Mouse (Mus musculus) forebrain, embryonic 11.5 days (tissue): ENCODE results near the gene Clmp. TPM values are rescaled to one million over a fixed set of nuclear protein-coding genes. Genes with fewer than 3 reads are reported as not detected.

Experiments
- ATAC-seq: fragments of 200-750 bp; cut with Nextera tagmentation; replicated peaks from 2 replicates; pipeline ENCODE4 v1.8.0; 2017; ENCODE audit warnings: moderate TSS enrichment; ENCODE audit not compliant: low FRiP score
- DNase-seq: peaks from one replicate; pipeline ENCODE4 v3.0.0-alpha.2; 2017; ENCODE audit warnings: low spot score
- H3K27ac ChIP-seq: fragments of 300-500 bp; sonication (generic); 2 replicates; pipeline ENCODE4 v1.5.1; 2014; ENCODE audit warnings: low read depth, low read length
- H3K27me3 ChIP-seq: fragments of 300-500 bp; sonication (generic); 2 replicates; pipeline ENCODE4 v1.6.1; 2014; ENCODE audit warnings: mild to moderate bottlenecking, low read length, mixed read lengths; ENCODE audit not compliant: control insufficient read depth, insufficient read depth
- H3K36me3 ChIP-seq: fragments of 300-500 bp; sonication (generic); 2 replicates; pipeline ENCODE4 v1.6.1; 2014; ENCODE audit warnings: mild to moderate bottlenecking, low read length, moderate library complexity, mixed read lengths; ENCODE audit not compliant: control insufficient read depth, insufficient read depth
- H3K4me1 ChIP-seq: fragments of 300-500 bp; sonication (generic); replicated peaks from 2 replicates; pipeline ENCODE4 v1.6.1; 2014; ENCODE audit warnings: low read length, mixed read lengths; ENCODE audit not compliant: control insufficient read depth, insufficient read depth
- H3K4me2 ChIP-seq: fragments of 300-500 bp; sonication (generic); 2 replicates; pipeline ENCODE4 v1.6.1; 2014; ENCODE audit warnings: low read depth, mild to moderate bottlenecking, low read length, moderate library complexity, mixed read lengths; ENCODE audit not compliant: severe bottlenecking
- H3K4me3 ChIP-seq: fragments of 300-500 bp; sonication (generic); 2 replicates; pipeline ENCODE4 v1.5.1; 2014; ENCODE audit warnings: low read depth, low read length
- H3K9ac ChIP-seq: fragments of 300-500 bp; sonication (generic); 2 replicates; pipeline ENCODE4 v1.6.1; 2014; ENCODE audit warnings: low read length
- H3K9me3 ChIP-seq: fragments of 300-500 bp; sonication (generic); 2 replicates; pipeline ENCODE4 v1.6.1; 2016; ENCODE audit warnings: low read length, mixed read lengths; ENCODE audit not compliant: control insufficient read depth
- WGBS: fragments of 180-500 bp; shearing (Covaris S2); extraction: QIAGEN DNeasy Blood & Tissue Kit; methylation state at CpG from one replicate; pipeline ENCODE4 v1.1.7; 2014; 5-methylcytosine and 5-hydroxymethylcytosine counted together
- polyA plus RNA-seq: library from polyadenylated mRNA; unstranded; fragments of >200 nt; fragmentation: Nextera tagmentation; extraction: Ambion mirVana; gene quantifications from 2 replicates; pipeline ENCODE4 v1.2.1, GENCODE M21; 2014

Gene Clmp
- polyA plus RNA-seq, 1 experiment from 2014 or later, result 23.3 TPM

- no peak overlapping the region for H3K4me2 ChIP-seq
- H3K36me3 ChIP-seq, result no peaks in the 10 kb centered on the region
- WGBS, result 29% methylated on average over 7 of the region's 7 CpGs
- H3K9ac ChIP-seq, result no peak overlapping the region
- H3K9me3 ChIP-seq, result no peaks in the 10 kb centered on the region
- no peak overlapping the region for H3K4me3 ChIP-seq
- DNase-seq (no peak), ATAC-seq (no peak)
- H3K27me3 ChIP-seq, result no peaks in the 10 kb centered on the region
- H3K27ac ChIP-seq, result no peak overlapping the region
- no peaks in the 10 kb centered on the region for H3K4me1 ChIP-seq
Measured at GRCm38 (mm10) chr9:40717875-40718185, 32.1 kb downstream of the Clmp start.

DNA sequence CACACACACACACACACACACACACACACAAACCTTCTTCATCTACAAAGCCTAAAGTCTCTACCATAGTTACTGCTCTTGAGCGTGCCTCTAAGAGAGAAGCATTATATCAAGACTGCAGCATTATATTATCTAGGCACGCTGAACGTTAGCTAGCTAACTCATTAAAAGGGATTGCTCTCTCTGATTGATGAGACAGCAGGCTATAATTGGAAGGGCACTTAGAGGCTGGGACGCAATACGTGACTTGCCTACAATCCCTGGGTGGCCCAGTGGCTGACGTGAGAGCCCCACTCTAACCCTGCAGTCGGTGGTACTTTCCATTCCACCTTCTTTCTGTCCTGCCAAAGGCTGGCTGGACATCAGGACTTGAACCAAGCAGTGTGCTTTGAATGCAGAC lies 35.1 kb downstream of the Clmp start:
- Histone ChIP-seq H3K27me3 (no peaks in the 10 kb centered on the region), H3K4me1 (no peaks in the 10 kb centered on the region), H3K9me3 (no peaks in the 10 kb centered on the region), H3K27ac (no peak overlapping the region), H3K4me2 (no peak overlapping the region), H3K9ac (no peak overlapping the region), H3K36me3 (no peaks in the 10 kb centered on the region), H3K4me3 (no peak overlapping the region)
- ATAC-seq (0 out of 2 replicates have a peak, but pooled peaks have one; percentile 33), DNase-seq (no peak)
- 57% methylated on average over 7 of the region's 7 CpGs for WGBS

DNA sequence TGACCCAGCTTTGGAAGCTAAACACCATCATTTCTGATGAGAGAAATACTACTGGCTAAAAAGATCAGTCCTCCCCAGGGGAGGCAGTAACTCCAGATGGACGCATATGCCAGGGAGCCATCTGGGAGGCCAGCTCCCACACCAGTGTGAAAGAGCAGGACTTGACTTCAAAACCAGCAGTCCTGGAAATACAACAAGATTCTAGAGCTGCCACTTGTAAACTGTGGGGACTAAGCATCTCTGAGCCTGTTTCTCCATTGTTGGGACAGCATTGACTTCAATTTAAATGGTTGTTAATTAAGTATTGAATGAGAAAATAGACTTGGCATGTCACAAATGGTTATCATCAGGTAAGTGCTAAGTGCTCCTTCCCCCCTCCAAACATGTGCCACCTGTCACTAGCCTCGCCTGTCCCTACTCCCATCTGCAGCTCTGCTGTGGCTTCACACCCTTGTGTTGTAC lies 37.6 kb downstream of the Clmp start:
- 73% methylated on average over 2 of the region's 2 CpGs for WGBS
- no peak for DNase-seq
- no peaks in the 10 kb centered on the region for H3K36me3 ChIP-seq
- ATAC-seq, result no peak
- H3K27ac ChIP-seq, result no peak overlapping the region
- no peaks in the 10 kb centered on the region for H3K9me3 ChIP-seq
- H3K4me1 ChIP-seq, result no peaks in the 10 kb centered on the region
- no peak overlapping the region for H3K9ac ChIP-seq
- H3K4me2 ChIP-seq, result no peak overlapping the region
- H3K27me3 ChIP-seq, result no peaks in the 10 kb centered on the region
- H3K4me3 ChIP-seq, result no peak overlapping the region

DNA sequence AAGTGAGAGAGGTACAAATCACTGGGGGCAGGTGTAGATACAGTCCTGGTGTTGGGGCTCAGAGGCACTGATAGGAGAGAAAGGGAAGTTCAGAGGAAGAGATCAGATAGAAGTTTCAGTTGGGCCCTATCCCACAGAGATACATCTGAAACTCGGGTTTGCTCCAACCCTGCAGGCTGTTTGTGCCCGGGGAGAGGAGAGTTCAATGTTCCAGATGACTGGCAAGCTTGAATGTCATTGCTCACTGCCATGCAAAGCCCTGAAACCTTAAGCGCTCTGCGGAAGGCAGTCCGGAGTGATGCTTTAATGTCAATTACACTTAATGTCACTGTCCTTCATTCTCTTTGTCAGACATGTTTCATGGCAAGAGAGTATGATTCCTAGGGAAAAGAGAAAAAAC lies 39.2 kb downstream of the Clmp start:
- no peak overlapping the region for H3K4me2 ChIP-seq
- H3K27ac ChIP-seq, result no peak overlapping the region
- no peak overlapping the region for H3K4me3 ChIP-seq
- no peak overlapping the region for H3K9ac ChIP-seq
- 75% methylated on average over 5 of the region's 5 CpGs for WGBS
- ATAC-seq, result no peak
- H3K27me3 ChIP-seq, result no peaks in the 10 kb centered on the region
- DNase-seq, result no peak
- H3K36me3 ChIP-seq, result no peaks in the 10 kb centered on the region
- H3K9me3 ChIP-seq, result no peaks in the 10 kb centered on the region
- no peaks in the 10 kb centered on the region for H3K4me1 ChIP-seq

DNA sequence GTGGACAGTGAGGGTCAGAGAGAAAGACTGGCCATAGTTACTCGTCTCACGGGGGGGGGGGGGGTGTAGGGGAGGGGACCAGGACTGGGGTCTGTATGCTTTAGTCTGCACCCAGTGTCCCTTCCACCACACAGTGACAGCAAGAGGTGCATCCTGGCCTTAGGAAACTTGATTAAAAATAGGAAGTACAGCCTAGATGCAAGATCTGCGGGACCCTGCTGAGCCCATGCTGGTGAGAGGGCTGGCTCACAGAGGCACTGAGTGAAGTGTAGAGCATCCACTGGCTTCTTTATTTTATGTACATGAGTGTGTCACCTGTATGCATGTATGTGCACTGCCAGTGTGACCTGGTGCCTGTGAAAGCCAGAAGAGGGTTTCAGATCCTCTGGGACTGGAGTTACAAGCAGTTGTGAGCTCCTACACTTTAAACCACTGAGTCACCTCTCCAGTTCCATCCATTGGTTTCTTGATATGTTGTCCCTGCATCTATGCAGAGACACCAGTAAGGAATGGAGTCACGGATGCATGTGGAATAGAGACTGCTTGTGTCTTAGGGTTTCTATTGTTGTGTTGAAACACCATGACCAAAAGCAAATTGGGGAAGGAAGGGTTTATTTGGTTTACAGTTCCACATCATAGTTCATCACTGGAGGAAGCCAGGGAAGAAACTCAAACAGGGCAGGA lies 41.5 kb downstream of the Clmp start:
- no peak for DNase-seq
- no peaks in the 10 kb centered on the region for H3K4me1 ChIP-seq
- H3K27me3 ChIP-seq, result no peaks in the 10 kb centered on the region
- H3K36me3 ChIP-seq, result no peaks in the 10 kb centered on the region
- H3K27ac ChIP-seq, result no peak overlapping the region
- ATAC-seq, result no peak
- H3K9ac ChIP-seq, result no peak overlapping the region
- WGBS, result 74% methylated on average over 4 of the region's 4 CpGs
- no peak overlapping the region for H3K4me2 ChIP-seq
- H3K9me3 ChIP-seq, result no peaks in the 10 kb centered on the region
- H3K4me3 ChIP-seq, result no peak overlapping the region

GRCm38 (mm10) chr9:40727824-40728495 lies 42.2 kb downstream of the Clmp start:
- H3K9ac ChIP-seq, result no peak overlapping the region
- ATAC-seq, result no peak
- no peak overlapping the region for H3K4me3 ChIP-seq
- H3K4me2 ChIP-seq, result no peak overlapping the region
- no peaks in the 10 kb centered on the region for H3K27me3 ChIP-seq
- 89% methylated on average over 7 of the region's 7 CpGs for WGBS
- H3K9me3 ChIP-seq, result no peaks in the 10 kb centered on the region
- DNase-seq, result no peak
- no peak overlapping the region for H3K27ac ChIP-seq
- H3K4me1 ChIP-seq, result no peaks in the 10 kb centered on the region
- H3K36me3 ChIP-seq, result no peaks in the 10 kb centered on the region

DNA sequence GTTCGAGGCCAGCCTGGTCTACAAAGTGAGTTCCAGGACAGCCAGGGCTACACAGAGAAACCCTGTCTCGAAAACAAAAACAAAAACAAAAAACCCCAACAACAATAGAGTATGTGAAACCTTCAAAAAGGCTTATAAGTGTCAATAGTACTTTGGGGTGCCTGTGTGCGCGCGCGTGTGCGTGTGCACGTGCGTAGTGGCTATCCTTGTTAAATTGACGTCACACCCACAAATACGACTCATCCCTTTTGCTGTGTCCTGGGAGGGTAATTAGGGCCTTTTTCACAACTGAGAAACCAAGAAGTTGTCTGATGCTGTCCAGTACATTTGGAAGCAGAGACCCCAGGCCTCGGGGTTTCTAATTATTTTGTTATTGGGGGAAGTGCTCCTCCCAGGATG lies 44.5 kb downstream of the Clmp start:
- Histone ChIP-seq H3K27me3 (no peaks in the 10 kb centered on the region), H3K36me3 (no peaks in the 10 kb centered on the region), H3K9ac (peak overlapping the region; percentile 72; the same call in 1 of the 2 replicates), H3K4me1 (no peaks in the 10 kb centered on the region), H3K4me2 (peak overlapping the region; percentile 80), H3K27ac (peak overlapping the region; percentile 82), H3K9me3 (no peaks in the 10 kb centered on the region), H3K4me3 (peak overlapping the region; percentile 33; the same call in 1 of the 2 replicates)
- peak; percentile 31 for ATAC-seq
- WGBS, result 66% methylated on average over 12 of the region's 12 CpGs
- DNase-seq, result no peak

GRCm38 (mm10) chr9:40730701-40731590 lies 45.2 kb downstream of the Clmp start:
- Histone ChIP-seq H3K36me3 (no peaks in the 10 kb centered on the region), H3K4me3 (peak overlapping the region; percentile 33), H3K27me3 (no peaks in the 10 kb centered on the region), H3K9me3 (no peaks in the 10 kb centered on the region), H3K4me2 (peak overlapping the region; percentile 80), H3K4me1 (no peaks in the 10 kb centered on the region), H3K9ac (peak overlapping the region; percentile 72), H3K27ac (peak overlapping the region; percentile 82)
- WGBS, result under 1% methylated on average over 35 of the region's 35 CpGs
- DNase-seq, result peak; percentile 85
- peak; percentile 79 for ATAC-seq
